Mouse (Mus musculus) ovary, postnatal 36 days (tissue): ENCODE measurements around the gene Son.

Source experiments
- DNase-seq: peaks from one replicate; pipeline ENCODE4 v3.0.0; 2022; ENCODE audit warnings: low spot score, mixed read lengths

Son gene

DNA sequence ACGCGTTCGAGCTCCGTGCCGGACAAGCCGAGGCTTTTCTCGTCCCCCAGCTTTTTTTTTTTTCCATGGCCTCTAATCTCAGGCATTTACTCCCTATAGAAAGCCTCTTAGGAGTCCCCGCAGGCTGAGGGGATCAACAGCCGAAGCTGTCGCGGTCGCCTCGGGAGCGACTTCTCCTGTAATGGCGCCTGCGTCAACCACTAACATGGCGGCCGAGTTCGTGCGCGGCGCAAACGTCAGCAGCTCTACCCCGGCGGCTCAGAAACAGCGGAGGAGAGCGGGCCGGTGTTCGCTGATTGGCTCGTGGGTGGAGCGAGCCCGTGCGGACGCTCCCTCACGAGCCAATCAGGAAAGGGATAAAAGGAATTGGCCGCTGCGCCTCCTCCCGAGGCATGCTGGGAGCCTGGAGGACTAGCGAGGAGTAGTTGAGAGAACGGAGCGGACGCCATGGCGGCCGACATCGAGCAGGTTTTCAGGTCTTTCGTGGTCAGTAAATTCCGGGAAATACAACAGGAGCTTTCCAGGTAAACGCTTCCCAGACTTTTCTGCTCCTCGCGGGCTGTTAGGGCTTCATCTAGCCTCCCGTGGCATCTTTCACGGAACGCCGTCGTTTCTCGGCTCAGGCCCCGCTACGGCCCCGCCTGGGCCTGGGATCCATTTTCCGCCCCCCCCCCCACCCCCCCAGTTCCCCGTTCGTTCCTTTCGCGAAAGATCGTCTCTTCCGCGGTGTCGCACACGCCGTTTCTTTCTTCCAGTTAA is at the start of gene Son:
Gene Son, plus strand, starts transcription at position 46 of the 759 bp plus-strand sequence.
- DNase-seq = peak; percentile 94

DNA sequence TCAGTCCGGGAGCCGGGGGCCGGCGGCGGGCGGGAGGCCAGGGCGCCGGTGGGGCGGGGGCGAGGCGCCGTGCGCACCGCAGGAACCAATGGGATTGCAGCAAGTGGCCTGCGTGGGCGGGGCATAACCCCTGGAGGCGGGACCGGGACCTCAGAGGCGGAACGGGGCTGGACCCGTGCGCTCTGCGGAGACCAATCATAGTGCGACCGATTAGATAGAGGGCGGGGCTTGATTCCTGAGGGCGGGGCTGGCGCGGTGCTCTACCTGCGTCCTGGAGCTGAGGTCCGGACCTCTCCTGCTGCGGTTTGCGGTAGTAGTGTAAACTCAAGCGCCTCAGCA is 49.7 kb upstream of the Son start, which contains the start of gene Tmem50b:
Gene Tmem50b, minus strand, starts transcription at position 129 of the 339 bp plus-strand sequence.
- DNase-seq = peak; percentile 99

DNA sequence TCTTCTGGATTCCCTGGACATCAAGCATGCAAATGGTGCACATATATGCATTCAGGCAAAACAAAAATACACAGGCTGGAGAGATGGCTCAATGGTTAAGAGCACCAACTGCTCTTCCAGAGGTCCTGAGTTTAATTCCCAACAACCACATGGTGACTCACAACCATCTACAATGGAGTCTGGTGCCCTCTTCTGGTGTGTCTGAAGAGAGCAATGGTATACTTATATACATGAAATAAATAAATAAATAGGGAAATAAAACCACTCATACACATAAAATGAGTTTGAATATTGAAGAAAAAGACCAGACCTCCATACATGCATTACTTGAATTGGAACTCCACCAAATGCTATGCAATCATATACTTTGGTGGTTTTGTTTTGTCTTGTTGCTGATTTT is 48.1 kb upstream of the Son start:
- no peak for DNase-seq

DNA sequence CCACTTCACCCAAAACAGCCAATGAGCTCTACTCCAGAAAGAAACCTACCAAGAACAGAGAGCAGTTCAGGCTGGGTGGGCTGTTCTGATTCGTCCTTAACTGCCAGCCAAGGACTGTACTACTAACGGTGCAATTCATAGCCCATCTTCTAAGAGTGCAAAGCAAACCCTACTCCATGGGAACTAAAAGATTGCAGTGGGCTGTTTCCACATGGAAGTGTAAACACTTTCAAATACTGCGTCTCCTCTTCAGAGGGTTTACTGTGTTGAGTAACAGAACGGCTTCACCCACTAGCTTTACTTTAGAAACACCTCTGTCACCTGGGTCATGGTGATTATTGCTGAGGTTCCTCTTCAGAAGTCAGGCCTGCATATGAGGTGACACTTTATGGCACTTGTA is 46.2 kb upstream of the Son start:
- DNase-seq = no peak

DNA sequence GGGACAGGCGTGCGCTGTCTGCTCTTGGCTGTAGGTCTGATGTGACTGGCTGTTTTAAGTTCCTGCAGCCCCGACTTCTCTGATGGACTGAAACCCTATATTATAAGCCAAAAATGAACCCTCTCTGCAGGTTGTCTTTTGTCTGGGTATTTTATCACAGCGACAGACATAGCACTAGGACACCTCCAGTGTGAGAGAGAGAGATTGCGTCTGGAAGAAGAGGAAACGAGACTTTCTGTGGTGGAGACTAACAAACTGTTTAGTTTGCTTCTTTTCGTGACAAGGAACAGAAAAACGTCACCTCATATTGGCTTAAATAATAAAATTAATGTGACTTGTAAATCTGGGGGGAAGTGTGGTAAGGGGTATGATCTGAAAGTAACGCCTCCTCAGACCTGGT is 45.6 kb upstream of the Son start:
- no peak for DNase-seq

DNA sequence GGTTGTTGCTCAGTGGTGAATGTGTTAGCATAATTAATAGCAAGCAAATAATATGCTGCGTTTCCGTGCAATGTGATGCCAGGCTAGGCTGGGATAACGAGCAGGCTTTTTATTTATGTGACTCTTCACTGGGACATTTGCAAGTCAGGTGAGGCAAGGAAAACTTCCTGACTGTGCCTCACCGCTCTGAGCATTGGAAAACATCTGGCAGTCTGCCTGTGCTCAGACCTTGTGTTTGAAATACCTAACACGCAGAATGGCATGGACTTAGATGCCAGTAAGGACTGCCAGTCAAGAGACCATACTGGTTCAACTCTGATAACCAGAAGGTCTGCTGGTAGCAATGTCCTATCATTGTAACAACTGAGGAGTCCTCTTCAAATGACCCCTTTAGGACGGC is 42.1 kb upstream of the Son start:
- DNase-seq = no peak

DNA sequence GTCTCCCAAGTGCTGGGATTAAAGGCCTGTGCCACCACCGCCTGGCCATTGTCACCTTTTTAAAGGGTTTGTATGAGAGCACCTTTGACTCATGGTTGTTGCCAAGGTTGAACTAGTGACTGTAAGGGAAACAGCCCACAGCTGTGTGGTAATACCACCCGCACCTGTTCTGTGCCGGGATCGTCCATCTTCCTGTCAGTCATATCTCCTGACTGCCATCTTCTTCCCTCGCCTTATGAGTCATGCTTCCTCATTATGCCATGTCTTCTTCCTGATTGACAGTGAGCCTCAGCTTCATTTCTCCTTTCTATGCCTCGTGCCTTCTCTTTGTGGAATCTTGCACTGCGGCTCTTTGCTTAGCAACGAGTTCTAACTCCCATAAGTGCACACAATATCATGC is 40.3 kb upstream of the Son start:
- DNase-seq = no peak

DNA sequence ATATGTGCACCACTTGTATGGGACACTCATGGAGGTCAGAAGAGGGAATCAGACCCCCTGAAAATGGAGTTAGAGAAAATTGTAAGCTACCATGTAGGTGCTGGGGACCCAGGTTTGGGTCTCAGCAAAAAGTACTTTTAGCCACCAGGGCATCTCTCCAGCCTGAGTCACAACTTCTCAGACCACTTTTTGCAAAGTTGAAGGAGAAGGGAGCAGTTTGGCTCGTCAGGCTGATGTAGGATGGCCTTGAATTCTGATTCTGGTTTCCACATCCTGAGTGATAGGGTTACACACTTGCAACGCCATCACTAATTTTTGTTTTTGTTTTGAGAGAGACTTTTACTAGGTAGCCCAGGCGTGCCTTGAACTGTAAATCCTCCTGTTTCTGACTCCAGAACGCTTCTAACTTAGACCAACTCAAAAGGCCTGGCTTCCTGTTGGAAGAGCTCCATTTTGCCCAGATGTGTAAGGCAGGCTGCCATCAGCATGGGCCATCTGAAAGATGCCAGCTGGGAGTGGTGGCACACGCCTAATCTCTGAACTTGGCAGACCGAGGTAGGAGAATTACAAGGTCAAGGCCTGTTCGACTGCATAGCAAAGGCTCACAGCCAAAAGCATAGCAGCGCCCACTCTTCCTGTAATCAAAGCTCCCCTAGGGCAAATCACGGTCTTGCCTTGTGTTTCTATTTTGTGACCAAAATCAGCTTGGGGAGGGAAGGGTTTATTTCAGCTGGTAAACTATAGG is 37.6 kb upstream of the Son start:
- DNase-seq = peak; percentile 60

DNA sequence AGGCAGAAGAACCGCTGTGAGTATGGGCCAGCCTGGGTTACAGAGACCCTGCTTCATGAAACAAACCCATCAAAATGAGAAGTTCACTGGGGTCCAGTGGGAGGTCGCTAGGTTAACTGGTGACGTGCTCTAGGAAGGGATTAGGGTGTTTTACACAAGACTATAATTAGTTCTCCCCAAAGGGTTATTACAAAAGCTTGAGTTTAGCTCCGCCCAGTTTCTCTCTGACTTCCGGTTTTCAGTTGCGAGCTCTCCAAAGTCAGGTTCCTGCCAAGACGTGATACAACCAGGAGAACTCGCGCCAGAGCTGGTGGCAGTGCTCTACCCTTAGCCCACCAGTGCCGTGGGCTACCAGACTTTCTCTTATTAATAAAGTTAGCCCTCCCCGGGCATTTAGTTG is 36.1 kb upstream of the Son start:
- no peak for DNase-seq

DNA sequence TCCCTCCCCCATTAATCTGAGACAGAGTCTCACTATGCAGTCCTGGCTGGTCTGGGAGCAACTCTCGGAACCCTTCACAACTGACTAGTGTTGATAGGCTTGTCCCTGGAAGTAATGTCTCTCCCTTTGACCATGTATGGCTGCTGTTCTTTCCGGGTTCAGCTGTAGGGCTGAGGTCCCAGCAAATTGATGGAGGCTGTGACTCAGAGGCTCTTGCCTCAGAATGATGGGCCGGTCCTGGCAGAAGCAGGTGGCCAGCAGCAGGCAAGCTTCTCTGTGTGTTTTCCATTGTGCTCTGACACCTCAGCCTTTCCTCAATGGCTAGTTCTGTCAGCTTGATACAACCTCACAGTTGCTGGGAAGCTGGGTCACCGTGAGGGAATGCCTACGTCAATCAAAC is 34.8 kb upstream of the Son start:
- no peak for DNase-seq

DNA sequence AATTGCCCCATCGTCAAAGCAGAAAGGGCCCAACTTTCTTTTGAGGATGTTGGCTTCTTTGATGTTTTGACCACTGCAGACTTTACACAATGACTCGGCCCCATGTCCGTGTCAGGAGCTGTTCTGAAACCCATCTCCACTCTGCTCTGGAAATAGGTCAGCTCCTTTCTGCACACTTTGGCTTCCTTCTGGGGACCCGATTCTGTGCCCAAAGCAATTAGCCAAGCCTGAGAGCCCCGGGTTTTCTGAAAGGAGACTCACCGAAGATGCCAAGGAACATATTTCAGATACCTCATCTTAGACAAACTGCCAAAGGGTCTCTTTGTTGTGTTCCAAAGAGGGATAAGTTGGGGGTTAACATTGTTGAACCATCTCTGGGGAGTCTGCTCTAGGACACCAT is 32.8 kb upstream of the Son start:
- DNase-seq = no peak

DNA sequence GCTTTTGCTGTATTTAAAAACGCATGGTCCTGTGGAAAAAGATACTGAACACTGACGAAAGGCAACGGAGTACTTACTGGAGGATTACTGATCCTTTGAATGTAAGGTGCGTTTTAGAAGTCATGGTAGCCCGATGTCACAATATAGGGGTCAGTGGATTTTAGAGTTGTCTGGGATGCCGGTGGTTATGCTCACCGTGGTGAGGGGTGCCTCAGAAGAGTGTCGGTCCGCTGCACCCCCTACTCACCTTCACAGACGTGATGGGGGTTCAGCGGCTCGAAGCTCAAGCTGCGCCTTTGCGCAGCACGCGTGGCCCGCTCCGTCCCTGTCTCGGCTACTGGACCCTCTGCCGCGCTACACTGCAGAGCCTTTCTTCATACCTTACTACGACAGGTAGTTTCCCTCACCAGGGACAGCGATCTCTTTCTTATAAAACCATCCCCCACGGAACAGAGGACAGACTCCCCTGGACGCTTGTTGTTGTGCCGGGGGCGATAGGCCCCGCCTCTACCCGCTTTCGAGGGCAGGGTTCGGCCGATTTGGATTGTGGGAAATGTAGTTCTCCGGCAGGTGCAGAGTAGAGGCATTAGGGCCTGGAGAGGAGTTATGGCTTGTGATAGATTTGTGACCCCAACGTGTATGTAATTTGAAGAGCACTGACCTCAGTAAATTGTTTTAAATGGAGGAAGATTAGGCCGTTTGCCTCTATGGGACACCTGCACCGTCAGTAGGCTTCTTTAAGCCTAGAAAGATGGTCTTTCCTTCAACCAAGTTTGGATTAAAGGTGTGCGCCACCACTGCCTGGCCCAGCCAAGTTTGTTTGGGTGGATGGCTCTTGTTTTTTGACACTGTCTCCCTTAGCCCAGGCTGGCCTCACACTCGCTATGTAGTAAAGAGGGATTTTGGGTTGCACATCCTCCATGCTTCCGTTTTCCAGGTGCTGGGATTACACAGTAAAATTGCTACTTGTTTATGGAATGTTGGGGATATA is 28.5 kb upstream of the Son start, which contains the start of gene Dnajc28:
Gene Dnajc28, minus strand, starts transcription at position 516 of the 991 bp plus-strand sequence.
- peak; percentile 73 for DNase-seq

DNA sequence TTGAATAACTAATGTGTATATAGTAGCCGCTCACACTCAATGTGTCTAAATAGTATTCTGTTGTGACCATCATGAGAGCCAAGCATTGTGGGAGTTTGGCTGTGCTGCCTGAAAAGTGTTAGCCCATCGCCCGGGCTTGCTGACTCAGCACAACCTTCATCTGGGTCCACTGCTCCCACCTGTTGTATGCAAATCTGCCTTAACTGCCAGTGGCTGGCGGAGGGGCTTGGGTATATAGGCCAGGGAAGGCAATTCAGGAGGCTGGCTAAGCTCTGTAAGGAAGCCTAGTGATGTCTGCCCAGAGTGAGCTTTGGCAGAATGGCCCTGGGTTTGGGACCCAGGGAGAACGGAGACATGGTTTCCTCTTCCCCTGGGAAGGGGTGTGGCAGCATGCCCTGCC is 27.1 kb upstream of the Son start:
- DNase-seq = no peak

DNA sequence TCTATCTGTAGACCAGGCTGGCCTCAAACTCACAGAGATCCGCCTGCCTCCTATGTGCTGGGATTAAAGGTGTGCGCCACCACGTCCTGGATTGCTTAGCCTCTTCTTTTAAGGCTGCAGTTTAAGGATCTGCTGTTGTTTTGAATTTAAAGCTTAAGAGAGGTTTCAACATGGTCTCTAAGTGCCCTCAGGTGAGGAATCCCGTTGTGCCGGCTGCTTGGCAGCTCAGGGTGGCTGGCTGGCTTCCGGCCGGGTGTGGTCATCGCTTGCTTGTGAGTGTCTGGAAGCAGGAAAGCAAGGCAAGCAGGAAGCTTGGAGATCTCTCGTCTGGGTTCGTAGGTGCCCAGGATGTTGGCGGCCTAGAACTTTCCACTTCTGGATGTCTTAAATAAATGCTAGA is 26.3 kb upstream of the Son start:
- no peak for DNase-seq

DNA sequence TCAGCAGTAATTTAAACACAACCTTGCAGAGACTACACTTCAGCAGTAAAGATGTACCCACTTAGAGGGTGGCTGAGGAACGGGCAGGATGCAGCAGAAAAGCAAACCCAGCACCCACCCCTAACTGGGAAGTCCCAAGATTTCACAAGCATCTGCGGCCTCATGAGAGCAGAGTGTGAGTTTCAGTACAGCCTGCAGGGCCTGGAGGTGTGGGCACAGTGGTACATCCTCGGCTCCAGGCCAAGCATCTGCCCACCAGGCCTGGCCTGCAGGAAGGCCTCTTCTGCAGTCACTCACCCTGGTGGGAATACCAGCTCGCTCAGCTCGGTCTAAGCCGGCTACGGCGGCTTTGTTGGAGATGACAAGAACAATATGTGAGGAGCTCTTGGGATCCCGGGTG is 24.2 kb upstream of the Son start:
- DNase-seq = peak; percentile 26

DNA sequence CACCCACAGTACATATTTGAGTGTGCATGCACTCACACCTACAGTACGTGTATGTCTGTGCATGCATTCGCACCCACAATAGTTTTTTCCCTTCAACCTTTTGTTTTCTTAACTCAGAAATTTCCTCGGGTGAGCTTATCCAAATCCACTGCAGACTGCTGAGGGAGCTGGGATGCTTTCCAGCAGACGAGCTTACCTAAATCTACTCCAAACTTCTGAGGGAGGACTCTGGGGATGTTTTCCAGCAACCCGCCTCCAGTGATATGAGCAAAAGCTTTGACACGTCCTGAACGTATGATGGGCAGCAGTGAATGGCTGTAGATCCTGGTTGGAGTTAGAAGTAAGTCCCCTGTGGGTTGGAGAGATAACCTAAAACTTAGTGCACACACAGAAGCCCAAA is 19.5 kb upstream of the Son start:
- DNase-seq = no peak

DNA sequence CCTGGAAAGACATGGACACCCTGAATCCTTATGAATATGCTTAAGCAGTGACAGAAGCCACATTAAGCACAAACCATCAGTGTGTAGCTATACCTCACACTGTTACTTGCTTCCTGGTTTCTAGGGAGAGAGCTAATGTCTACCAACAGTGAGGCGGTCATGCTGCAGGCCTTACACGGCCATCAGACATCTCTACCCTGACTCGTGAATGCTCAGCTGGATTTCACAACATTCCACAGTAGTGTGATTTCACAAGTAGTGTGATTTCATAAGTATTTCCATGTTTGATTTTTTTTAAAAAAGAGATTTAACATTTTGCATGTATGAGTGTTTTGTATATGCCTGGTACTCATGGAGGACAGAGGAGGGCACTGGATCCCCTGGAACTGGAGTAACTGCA is 18.6 kb upstream of the Son start:
- no peak for DNase-seq

DNA sequence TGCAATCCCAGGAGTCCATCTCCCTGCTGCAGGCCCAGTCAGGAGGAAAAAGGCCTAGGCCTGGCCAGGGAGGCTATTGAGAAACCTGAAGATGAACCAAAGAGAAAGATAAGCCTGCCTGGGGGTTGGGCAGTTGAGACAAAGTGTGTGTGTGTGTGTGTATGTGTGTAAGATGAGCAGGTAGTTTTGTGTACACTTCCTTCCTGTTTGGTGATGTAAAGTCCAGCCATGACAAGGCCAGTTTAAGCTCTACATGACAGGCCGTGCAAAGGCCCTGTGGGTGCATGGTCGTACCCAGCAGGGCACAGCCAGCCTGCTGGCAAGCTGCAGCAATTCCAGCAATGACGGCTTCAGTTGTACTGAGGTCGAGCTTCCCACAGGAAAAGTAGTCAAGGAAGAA is 17.6 kb upstream of the Son start:
- DNase-seq = no peak

DNA sequence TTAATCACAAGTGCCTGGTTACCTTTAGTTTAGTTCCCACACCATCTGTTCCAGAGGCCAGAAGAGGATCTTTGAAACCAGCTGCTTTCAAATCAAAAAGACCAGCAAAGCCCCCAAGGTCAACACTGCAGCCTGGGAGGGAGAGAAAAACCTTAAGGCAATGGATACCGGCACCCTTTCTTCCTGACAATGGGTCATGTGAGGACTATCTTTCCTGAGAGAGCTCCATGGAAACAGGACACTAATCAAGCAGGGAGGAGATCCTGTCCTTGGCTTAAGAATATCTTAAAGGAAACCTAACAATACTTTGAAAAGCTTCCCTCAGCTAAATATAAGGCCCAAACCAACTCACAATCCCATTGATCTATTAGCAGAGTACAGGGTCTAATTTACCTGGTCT is 16.7 kb upstream of the Son start:
- no peak for DNase-seq

DNA sequence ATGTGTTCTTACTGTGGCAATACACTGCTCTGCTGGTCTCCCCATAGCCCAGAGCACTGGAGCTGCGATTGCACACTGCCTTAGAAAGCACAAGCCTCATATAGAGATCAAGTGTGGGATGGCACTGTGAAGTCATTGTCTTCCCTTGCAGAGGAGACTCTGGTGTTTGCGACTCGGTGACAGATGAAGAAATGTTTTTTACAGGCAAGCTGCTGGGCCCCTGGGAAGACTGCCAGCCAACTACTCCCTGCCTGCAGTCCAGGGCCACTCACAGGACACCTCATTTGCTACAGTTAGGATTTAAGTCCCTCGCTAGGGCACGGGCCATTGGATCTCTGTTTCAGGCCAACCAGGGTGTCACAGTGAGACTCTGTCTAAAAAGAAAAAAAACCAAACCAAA is 14.9 kb upstream of the Son start:
- DNase-seq = peak; percentile 43

DNA sequence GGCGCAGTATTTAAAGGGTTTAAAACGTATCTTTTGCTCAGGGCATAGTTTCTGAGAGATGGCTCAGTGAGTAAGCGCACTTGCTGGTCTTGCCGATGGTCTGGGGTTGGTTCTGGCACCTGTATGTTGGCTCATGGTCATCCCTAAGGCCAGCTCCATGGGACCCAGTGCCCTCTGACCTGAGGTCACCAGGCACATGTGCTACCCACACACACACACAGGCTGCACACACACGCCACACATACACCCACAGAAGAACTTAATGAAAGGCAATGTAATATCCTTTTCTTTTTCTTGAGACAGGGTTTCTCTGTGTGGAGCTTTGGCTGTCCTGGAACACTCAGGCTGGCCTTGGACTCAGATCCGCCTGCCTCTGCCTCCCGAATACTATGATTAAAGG is 14.4 kb upstream of the Son start:
- no peak for DNase-seq

DNA sequence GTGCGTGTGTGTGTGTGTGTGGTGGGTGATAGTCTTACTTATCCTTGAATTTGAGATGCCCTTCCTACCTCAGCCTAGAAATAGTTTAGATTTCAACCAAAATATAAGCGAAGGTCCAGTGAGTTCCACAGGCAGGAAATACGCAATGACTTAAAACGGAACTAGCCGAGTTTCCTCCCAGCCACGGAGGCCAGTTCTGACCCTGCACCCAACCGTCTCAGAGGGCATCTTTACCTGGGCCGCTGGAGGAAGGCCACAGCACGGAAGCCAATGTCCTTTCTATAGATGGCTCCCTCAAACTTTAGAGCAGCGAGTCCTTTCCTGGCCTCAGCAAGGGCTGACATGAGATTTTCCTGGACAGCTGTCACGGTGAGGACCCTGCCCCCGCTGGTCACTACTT is 13.7 kb upstream of the Son start:
- DNase-seq = no peak

DNA sequence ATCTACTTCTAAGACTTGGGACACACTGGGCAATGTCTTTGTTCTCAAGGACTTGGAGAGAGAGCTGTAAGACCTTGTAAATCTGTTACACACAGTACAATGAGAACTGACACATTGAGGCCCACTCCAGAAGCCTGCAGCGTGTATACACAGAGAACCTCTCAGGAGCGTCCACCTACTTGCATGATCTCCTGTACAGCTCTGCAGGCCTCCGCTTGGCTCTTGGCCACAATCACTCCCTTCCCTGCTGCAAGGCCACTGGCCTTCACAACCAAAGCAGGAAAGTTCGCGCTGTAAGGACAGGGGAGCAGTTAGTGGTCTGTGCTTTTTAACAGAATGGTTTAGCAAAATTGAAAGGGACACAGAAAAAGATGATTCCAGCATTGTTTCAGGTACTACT is 8.1 kb upstream of the Son start:
- DNase-seq = peak; percentile 52
